Mouse (Mus musculus): ENCODE results near the gene Pde11a. TPM values are rescaled to one million over a fixed set of nuclear protein-coding genes. Genes with fewer than 3 reads are reported as not detected.

The Pde11a gene
- polyA plus RNA-seq, 1 experiment from 2014 or later, result 0.24 TPM

GRCm38 (mm10) chr2:76064078-76064477 lies 274.5 kb downstream of the Pde11a start:
- no peak overlapping the region for H3K9ac ChIP-seq
- no peaks in the 10 kb centered on the region for H3K9me3 ChIP-seq
- no peak overlapping the region for H3K27ac ChIP-seq
- H3K4me3 ChIP-seq, result no peak overlapping the region
- WGBS, result 78% methylated on average over 5 of the region's 5 CpGs
- H3K4me1 ChIP-seq, result peaks cover 8% of the 10 kb centered on the region; the same call in 1 of the 2 replicates
- ATAC-seq (ENCODE audit: insufficient number of reproducible peaks, insufficient read depth, low FRiP score, low TSS enrichment), result no peak
- H3K36me3 ChIP-seq, result no peaks in the 10 kb centered on the region
- H3K27me3 ChIP-seq, result no peaks in the 10 kb centered on the region
- no peak overlapping the region for H3K4me2 ChIP-seq (replicated peaks)

GRCm38 (mm10) chr2:76060207-76060606 lies 278.4 kb downstream of the Pde11a start:
- no peak for ATAC-seq (ENCODE audit: insufficient number of reproducible peaks, insufficient read depth, low FRiP score, low TSS enrichment)
- Histone ChIP-seq H3K27ac (no peak overlapping the region), H3K9ac (no peak overlapping the region), H3K4me1 (peaks cover 10% of the 10 kb centered on the region; the same call in 1 of the 2 replicates), H3K27me3 (no peaks in the 10 kb centered on the region), H3K36me3 (no peaks in the 10 kb centered on the region), H3K4me2 (replicated peaks) (no peak overlapping the region), H3K4me3 (no peak overlapping the region), H3K9me3 (no peaks in the 10 kb centered on the region)
- WGBS, result 76% methylated on average over 3 of the region's 3 CpGs

DNA sequence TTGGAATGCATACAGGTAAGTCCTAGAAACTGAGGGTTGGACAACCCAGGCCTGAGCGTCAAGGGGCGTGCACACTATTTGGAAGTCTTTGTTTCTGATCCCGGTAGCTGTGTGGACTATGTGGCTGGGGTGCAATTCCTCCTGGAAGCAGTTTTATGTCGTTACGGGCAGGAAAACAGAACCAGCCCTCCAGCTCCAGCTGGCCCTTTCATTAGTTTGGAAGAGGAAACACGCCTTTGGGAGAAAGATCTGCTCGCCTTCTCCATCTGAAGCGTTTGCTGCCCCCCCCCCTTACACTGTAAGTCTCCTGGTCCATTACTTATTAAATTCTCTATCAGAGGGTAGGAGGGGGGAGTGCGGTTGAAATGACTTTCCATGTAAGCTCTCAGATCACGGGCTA lies 279.0 kb downstream of the Pde11a start:
- Histone ChIP-seq H3K9me3 (no peaks in the 10 kb centered on the region), H3K4me1 (peaks cover 10% of the 10 kb centered on the region; the same call in 1 of the 2 replicates), H3K27me3 (no peaks in the 10 kb centered on the region), H3K4me2 (replicated peaks) (no peak overlapping the region), H3K36me3 (no peaks in the 10 kb centered on the region), H3K27ac (no peak overlapping the region), H3K4me3 (no peak overlapping the region), H3K9ac (no peak overlapping the region)
- WGBS, result 51% methylated on average over 10 of the region's 10 CpGs
- no peak for ATAC-seq (ENCODE audit: insufficient number of reproducible peaks, insufficient read depth, low FRiP score, low TSS enrichment)

DNA sequence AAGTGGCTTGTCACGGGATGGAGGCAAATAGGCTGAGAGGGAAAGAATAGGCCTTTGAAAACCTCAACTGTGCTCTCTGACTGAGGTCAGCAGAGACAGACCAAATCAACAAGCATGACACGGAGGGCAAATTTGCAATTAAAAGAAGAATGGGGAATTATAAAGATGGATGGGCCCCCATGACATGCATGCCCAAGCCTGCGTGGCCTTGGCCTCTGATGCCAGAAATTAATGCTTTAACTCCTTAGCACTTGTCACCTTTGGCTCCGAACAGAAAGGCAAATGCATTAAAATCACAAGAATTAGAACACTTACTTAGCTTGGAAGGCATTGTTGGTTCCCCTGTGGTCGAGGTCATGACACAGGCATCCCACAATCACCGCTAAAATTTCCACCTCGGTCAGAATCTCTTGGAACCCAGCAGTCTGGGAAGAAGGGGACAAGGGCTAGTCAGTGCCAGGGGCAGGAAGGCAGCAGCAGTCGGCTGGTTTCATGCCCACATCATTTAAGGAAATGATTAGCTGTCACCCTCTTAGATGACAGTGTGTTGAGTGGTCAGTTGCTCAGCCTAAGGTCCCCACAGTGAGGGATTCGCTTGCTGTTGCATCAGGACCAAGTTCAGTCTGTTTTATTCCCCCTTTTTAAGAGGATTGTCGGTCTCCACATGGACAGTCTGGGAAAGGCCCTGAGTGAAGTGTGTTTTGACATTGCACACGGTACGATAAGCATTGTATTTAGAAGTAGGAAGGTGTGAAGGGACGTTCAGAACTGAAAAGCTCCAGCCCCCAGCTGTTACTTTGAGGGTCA lies 279.7 kb downstream of the Pde11a start:
- no peak for ATAC-seq (ENCODE audit: insufficient number of reproducible peaks, insufficient read depth, low FRiP score, low TSS enrichment)
- 52% methylated on average over 13 of the region's 13 CpGs for WGBS
- H3K4me1 ChIP-seq, result peaks cover 10% of the 10 kb centered on the region; the same call in 1 of the 2 replicates

DNA sequence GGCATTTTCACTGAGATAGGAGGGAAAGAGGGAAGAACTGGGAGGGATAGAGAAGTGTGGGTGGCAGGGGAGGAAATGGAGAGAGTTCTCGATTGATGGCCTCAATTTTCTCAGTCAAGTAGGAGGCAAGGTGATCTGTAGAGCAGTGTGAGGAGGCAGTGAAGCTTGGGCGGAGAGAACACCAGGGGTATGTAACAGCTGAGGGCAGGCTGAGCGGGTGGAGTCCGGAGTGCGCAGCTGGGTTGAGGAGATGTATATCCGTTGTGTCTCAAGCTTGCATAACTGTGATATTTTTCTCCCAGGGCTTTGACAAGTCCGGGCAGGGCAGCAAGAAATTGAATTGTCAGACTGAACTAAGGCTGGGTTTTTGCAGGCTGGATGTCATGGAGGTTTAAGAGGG lies 281.0 kb downstream of the Pde11a start:
- WGBS, result 82% methylated on average over 7 of the region's 7 CpGs
- Histone ChIP-seq H3K27me3 (no peaks in the 10 kb centered on the region), H3K9ac (no peak overlapping the region), H3K4me1 (peaks cover 10% of the 10 kb centered on the region; the same call in 1 of the 2 replicates), H3K4me2 (replicated peaks) (no peak overlapping the region), H3K9me3 (no peaks in the 10 kb centered on the region), H3K36me3 (no peaks in the 10 kb centered on the region), H3K27ac (no peak overlapping the region), H3K4me3 (no peak overlapping the region)
- ATAC-seq (ENCODE audit: insufficient number of reproducible peaks, insufficient read depth, low FRiP score, low TSS enrichment), result no peak

More for the DNA sequence above, 279.7 kb downstream of the Pde11a start:
- H3K4me2 ChIP-seq (replicated peaks), result no peak overlapping the region
- no peaks in the 10 kb centered on the region for H3K27me3 ChIP-seq
- no peak overlapping the region for H3K4me3 ChIP-seq
- H3K27ac ChIP-seq, result no peak overlapping the region
- H3K36me3 ChIP-seq, result no peaks in the 10 kb centered on the region
- no peak overlapping the region for H3K9ac ChIP-seq
- no peaks in the 10 kb centered on the region for H3K9me3 ChIP-seq

- no peak for ATAC-seq (ENCODE audit: insufficient number of reproducible peaks, insufficient read depth, low FRiP score, low TSS enrichment)
Observed at GRCm38 (mm10) chr2:76053748-76054331, 284.7 kb downstream of the Pde11a start.

GRCm38 (mm10) chr2:76052897-76053505 lies 285.6 kb downstream of the Pde11a start:
- Histone ChIP-seq H3K4me1 (peaks cover 6% of the 10 kb centered on the region; the same call in 1 of the 2 replicates), H3K9ac (no peak overlapping the region), H3K36me3 (no peaks in the 10 kb centered on the region), H3K4me2 (replicated peaks) (no peak overlapping the region), H3K27ac (no peak overlapping the region), H3K27me3 (no peaks in the 10 kb centered on the region), H3K9me3 (no peaks in the 10 kb centered on the region), H3K4me3 (no peak overlapping the region)
- 80% methylated on average over 1 of the region's 1 CpGs for WGBS
- no peak for ATAC-seq (ENCODE audit: insufficient number of reproducible peaks, insufficient read depth, low FRiP score, low TSS enrichment)

More at GRCm38 (mm10) chr2:76053748-76054331, 284.7 kb downstream of the Pde11a start:
- no peak overlapping the region for H3K4me2 ChIP-seq (replicated peaks)
- no peak overlapping the region for H3K27ac ChIP-seq
- WGBS, result 83% methylated on average over 14 of the region's 14 CpGs
- H3K36me3 ChIP-seq, result no peaks in the 10 kb centered on the region
- no peaks in the 10 kb centered on the region for H3K27me3 ChIP-seq
- no peak overlapping the region for H3K4me3 ChIP-seq
- no peaks in the 10 kb centered on the region for H3K9me3 ChIP-seq
- peaks cover 6% of the 10 kb centered on the region; the same call in 1 of the 2 replicates for H3K4me1 ChIP-seq
- H3K9ac ChIP-seq, result no peak overlapping the region

GRCm38 (mm10) chr2:76051385-76051784 lies 287.2 kb downstream of the Pde11a start:
- Histone ChIP-seq H3K9me3 (no peaks in the 10 kb centered on the region), H3K4me2 (replicated peaks) (no peak overlapping the region), H3K4me1 (no peaks in the 10 kb centered on the region), H3K4me3 (no peak overlapping the region), H3K36me3 (no peaks in the 10 kb centered on the region), H3K9ac (no peak overlapping the region), H3K27me3 (no peaks in the 10 kb centered on the region), H3K27ac (no peak overlapping the region)
- WGBS, result 77% methylated on average over 11 of the region's 11 CpGs
- ATAC-seq (ENCODE audit: insufficient number of reproducible peaks, insufficient read depth, low FRiP score, low TSS enrichment), result no peak

GRCm38 (mm10) chr2:76050911-76051310 lies 287.7 kb downstream of the Pde11a start:
- Histone ChIP-seq H3K4me3 (no peak overlapping the region), H3K4me2 (replicated peaks) (no peak overlapping the region), H3K27me3 (no peaks in the 10 kb centered on the region), H3K36me3 (no peaks in the 10 kb centered on the region), H3K9me3 (no peaks in the 10 kb centered on the region), H3K27ac (no peak overlapping the region), H3K9ac (no peak overlapping the region), H3K4me1 (no peaks in the 10 kb centered on the region)
- ATAC-seq (ENCODE audit: insufficient number of reproducible peaks, insufficient read depth, low FRiP score, low TSS enrichment), result no peak
- 91% methylated on average over 4 of the region's 4 CpGs for WGBS

GRCm38 (mm10) chr2:76050092-76050491 lies 288.5 kb downstream of the Pde11a start:
- Histone ChIP-seq H3K4me2 (replicated peaks) (no peak overlapping the region), H3K27me3 (no peaks in the 10 kb centered on the region), H3K9ac (no peak overlapping the region), H3K4me3 (no peak overlapping the region), H3K9me3 (no peaks in the 10 kb centered on the region), H3K4me1 (no peaks in the 10 kb centered on the region), H3K27ac (no peak overlapping the region), H3K36me3 (no peaks in the 10 kb centered on the region)
- no peak for ATAC-seq (ENCODE audit: insufficient number of reproducible peaks, insufficient read depth, low FRiP score, low TSS enrichment)
- 79% methylated on average over 10 of the region's 10 CpGs for WGBS

- H3K4me1 ChIP-seq, result peaks cover 2% of the 10 kb centered on the region; the same call in 1 of the 2 replicates
- H3K36me3 ChIP-seq, result no peaks in the 10 kb centered on the region
- ATAC-seq (ENCODE audit: insufficient number of reproducible peaks, insufficient read depth, low FRiP score, low TSS enrichment), result no peak
- 66% methylated on average over 8 of the region's 8 CpGs for WGBS
- H3K4me3 ChIP-seq, result no peak overlapping the region
- no peak overlapping the region for H3K9ac ChIP-seq
- H3K27ac ChIP-seq, result no peak overlapping the region
- H3K27me3 ChIP-seq, result no peaks in the 10 kb centered on the region
- H3K9me3 ChIP-seq, result no peaks in the 10 kb centered on the region
- H3K4me2 ChIP-seq (replicated peaks), result no peak overlapping the region
Observed at GRCm38 (mm10) chr2:76049529-76049928, 289.0 kb downstream of the Pde11a start.

GRCm38 (mm10) chr2:76047740-76048139 lies 290.8 kb downstream of the Pde11a start:
- H3K36me3 ChIP-seq, result no peaks in the 10 kb centered on the region
- 82% methylated on average over 12 of the region's 12 CpGs for WGBS
- H3K9me3 ChIP-seq, result no peaks in the 10 kb centered on the region
- H3K27ac ChIP-seq, result no peak overlapping the region
- H3K4me3 ChIP-seq, result no peak overlapping the region
- no peak overlapping the region for H3K9ac ChIP-seq
- no peak for ATAC-seq (ENCODE audit: insufficient number of reproducible peaks, insufficient read depth, low FRiP score, low TSS enrichment)
- no peaks in the 10 kb centered on the region for H3K27me3 ChIP-seq
- H3K4me1 ChIP-seq, result peaks cover 3% of the 10 kb centered on the region; the same call in 1 of the 2 replicates
- H3K4me2 ChIP-seq (replicated peaks), result no peak overlapping the region
